Mouse (Mus musculus) erythroblast, adult 5-6 weeks (primary cell): ENCODE results near the gene Ptgfr. TPM values are rescaled to one million over a fixed set of nuclear protein-coding genes. Genes with fewer than 3 reads are reported as not detected.

Experiments
- ATAC-seq: replicated peaks from 2 replicates; pipeline ENCODE4 v1.8.0; 2016; ENCODE audit warnings: moderate number of reproducible peaks, mild to moderate bottlenecking, moderate TSS enrichment, inconsistent platforms; ENCODE audit not compliant: poor library complexity, low FRiP score, severe bottlenecking
- total RNA-seq, 2 experiments: library from RNA; stranded (forward) in 1 of 2; stranded (reverse) in 1 of 2; fragments of 150-400 nt in 1 of 2; fragments of 200-764, 138-1000 nt in 1 of 2; gene quantifications; 2 replicates each; pipeline versions ENCODE4 v1.2.3 to v1.2.4; 2015 to 2017; ENCODE audit warnings: low replicate concordance in 2 of 2

The Ptgfr gene
- total RNA-seq, 2 experiments from 2014 or later = not detected

DNA sequence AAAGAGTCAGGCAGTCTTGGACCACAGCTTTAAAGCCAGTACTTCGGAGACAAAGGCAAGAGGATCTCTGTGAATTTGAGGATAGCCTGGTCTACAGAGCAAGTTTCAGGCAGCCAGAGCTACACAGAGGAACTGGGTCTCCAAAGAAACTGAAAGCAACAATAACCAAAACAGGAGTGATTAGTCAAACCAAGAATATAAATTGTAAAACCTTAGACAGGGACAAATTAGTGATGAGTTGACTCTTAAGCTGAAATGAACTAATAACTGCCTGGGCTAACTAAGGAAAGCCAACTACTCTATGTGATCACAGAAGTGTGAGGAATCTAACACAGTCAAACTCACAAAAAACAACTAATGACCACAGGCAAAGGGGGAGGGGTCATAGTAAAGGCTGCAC lies 88.9 kb downstream of the Ptgfr start:
- ATAC-seq = no peak

Other genes starting within 250 kb of the Ptgfr start
- 0.84 TPM in 1 of 2 replicates, not detected in the other for gene Ifi44, start 87.7 kb downstream of the Ptgfr start, total RNA-seq (2015; ENCODE audit: low replicate concordance)
- gene Ifi44, start 87.7 kb downstream of the Ptgfr start, total RNA-seq (2017; ENCODE audit: low replicate concordance) = 0.51 TPM in 1 of 2 replicates, not detected in the other
- not detected in 2 replicates for gene Ifi44l, start 74.7 kb downstream of the Ptgfr start, total RNA-seq (2015; ENCODE audit: low replicate concordance)
- not detected in 2 replicates for gene Ifi44l, start 74.7 kb downstream of the Ptgfr start, total RNA-seq (2017; ENCODE audit: low replicate concordance)